Mouse (Mus musculus): ENCODE measurements around the gene Adcy1. TPM values are rescaled to one million over a fixed set of nuclear protein-coding genes. Genes with fewer than 3 reads are reported as not detected.

Adcy1 gene
- polyA plus RNA-seq, 1 experiment from 2014 or later, result 1.6 TPM

GRCm38 (mm10) chr11:7056121-7056520, 7.2 kb upstream of the Adcy1 start:
- Histone ChIP-seq H3K27ac (0 out of 2 replicates have a peak overlapping the region, but pooled peaks have one; percentile 25), H3K4me2 (peak overlapping the region; percentile 44), H3K36me3 (ENCODE audit: poor library complexity, severe bottlenecking) (no peaks in the 10 kb centered on the region), H3K4me3 (no peak overlapping the region), H3K9ac (peak overlapping the region; percentile 21; the same call in 1 of the 2 replicates), H3K4me1 (peaks cover 14% of the 10 kb centered on the region), H3K27me3 (peaks cover 32% of the 10 kb centered on the region), H3K9me3 (replicated peaks) (no peaks in the 10 kb centered on the region)
- 0 out of 2 replicates have a peak, but pooled peaks have one; percentile 41 for ATAC-seq
- WGBS, result 6% methylated on average over 11 of the region's 11 CpGs

- Histone ChIP-seq H3K27ac (no peak overlapping the region), H3K9ac (no peak overlapping the region), H3K4me3 (no peak overlapping the region), H3K36me3 (ENCODE audit: poor library complexity, severe bottlenecking) (no peaks in the 10 kb centered on the region), H3K4me1 (peaks cover 19% of the 10 kb centered on the region), H3K9me3 (replicated peaks) (no peaks in the 10 kb centered on the region), H3K4me2 (no peak overlapping the region), H3K27me3 (peaks cover 48% of the 10 kb centered on the region)
- WGBS, result 86% methylated on average over 7 of the region's 7 CpGs
- ATAC-seq, result no peak
These were observed 5.5 kb upstream of the Adcy1 start for GRCm38 (mm10) chr11:7057781-7058180.

- WGBS, result 33% methylated on average over 6 of the region's 6 CpGs
- H3K9me3 ChIP-seq (replicated peaks), result no peaks in the 10 kb centered on the region
- no peak overlapping the region for H3K4me2 ChIP-seq
- no peak overlapping the region for H3K9ac ChIP-seq
- H3K36me3 ChIP-seq (ENCODE audit: poor library complexity, severe bottlenecking), result no peaks in the 10 kb centered on the region
- peaks cover 22% of the 10 kb centered on the region for H3K4me1 ChIP-seq
- no peak for ATAC-seq
- peaks cover 67% of the 10 kb centered on the region for H3K27me3 ChIP-seq
- H3K4me3 ChIP-seq, result no peak overlapping the region
- H3K27ac ChIP-seq, result no peak overlapping the region
These were observed 1.3 kb upstream of the Adcy1 start for GRCm38 (mm10) chr11:7061961-7062360.

- H3K27me3 ChIP-seq, result peaks cover 67% of the 10 kb centered on the region
- H3K9me3 ChIP-seq (replicated peaks), result no peaks in the 10 kb centered on the region
- H3K27ac ChIP-seq, result no peak overlapping the region
- peak overlapping the region; percentile 67 for H3K9ac ChIP-seq
- ATAC-seq, result no peak; the same call in 1 of the 2 replicates
- peak overlapping the region; percentile 77 for H3K4me2 ChIP-seq
- 5% methylated on average over 10 of the region's 10 CpGs for WGBS
- H3K36me3 ChIP-seq (ENCODE audit: poor library complexity, severe bottlenecking), result no peaks in the 10 kb centered on the region
- peak overlapping the region; percentile 68 for H3K4me3 ChIP-seq
- H3K4me1 ChIP-seq, result peaks cover 22% of the 10 kb centered on the region
These were observed 723 bp upstream of the Adcy1 start for GRCm38 (mm10) chr11:7062566-7062965.

- H3K27ac ChIP-seq, result no peak overlapping the region
- WGBS, result under 1% methylated on average over 43 of the region's 53 CpGs
- H3K27me3 ChIP-seq, result peaks cover 58% of the 10 kb centered on the region
These were observed 485 bp downstream of the Adcy1 start for GRCm38 (mm10) chr11:7063681-7064267.

GRCm38 (mm10) chr11:7064484-7065185, 1.3 kb downstream of the Adcy1 start:
- no peak for ATAC-seq
- Histone ChIP-seq H3K27me3 (peaks cover 58% of the 10 kb centered on the region), H3K9ac (no peak overlapping the region), H3K4me2 (peak overlapping the region; percentile 91), H3K27ac (no peak overlapping the region), H3K4me3 (peak overlapping the region; percentile 68), H3K36me3 (ENCODE audit: poor library complexity, severe bottlenecking) (no peaks in the 10 kb centered on the region), H3K4me1 (peaks cover 22% of the 10 kb centered on the region), H3K9me3 (replicated peaks) (no peaks in the 10 kb centered on the region)
- 3% methylated on average over 26 of the region's 26 CpGs for WGBS

More at GRCm38 (mm10) chr11:7063681-7064267, 485 bp downstream of the Adcy1 start:
- Histone ChIP-seq H3K36me3 (ENCODE audit: poor library complexity, severe bottlenecking) (no peaks in the 10 kb centered on the region), H3K9me3 (replicated peaks) (no peaks in the 10 kb centered on the region), H3K4me2 (peak overlapping the region; percentile 91), H3K9ac (peak overlapping the region; percentile 70), H3K4me1 (peaks cover 22% of the 10 kb centered on the region), H3K4me3 (peak overlapping the region; percentile 68)
- ATAC-seq, result peak; percentile 66

GRCm38 (mm10) chr11:7065388-7065787, 2.1 kb downstream of the Adcy1 start:
- Histone ChIP-seq H3K9ac (no peak overlapping the region), H3K4me3 (peak overlapping the region; percentile 68), H3K27ac (no peak overlapping the region), H3K36me3 (ENCODE audit: poor library complexity, severe bottlenecking) (no peaks in the 10 kb centered on the region), H3K27me3 (peaks cover 58% of the 10 kb centered on the region), H3K9me3 (replicated peaks) (no peaks in the 10 kb centered on the region), H3K4me1 (peaks cover 22% of the 10 kb centered on the region), H3K4me2 (peak overlapping the region; percentile 91)
- no peak for ATAC-seq
- 10% methylated on average over 4 of the region's 4 CpGs for WGBS

- H3K27ac ChIP-seq, result no peak overlapping the region
- 48% methylated on average over 5 of the region's 5 CpGs for WGBS
- no peak overlapping the region for H3K9ac ChIP-seq
- H3K27me3 ChIP-seq, result peaks cover 53% of the 10 kb centered on the region
- peaks cover 22% of the 10 kb centered on the region for H3K4me1 ChIP-seq
- H3K9me3 ChIP-seq (replicated peaks), result no peaks in the 10 kb centered on the region
- H3K36me3 ChIP-seq (ENCODE audit: poor library complexity, severe bottlenecking), result no peaks in the 10 kb centered on the region
- ATAC-seq, result no peak
- peak overlapping the region; percentile 28 for H3K4me2 ChIP-seq
- H3K4me3 ChIP-seq, result no peak overlapping the region
These were observed 2.6 kb downstream of the Adcy1 start for GRCm38 (mm10) chr11:7065876-7066275.

- Histone ChIP-seq H3K27ac (no peak overlapping the region), H3K4me2 (no peak overlapping the region), H3K4me1 (peaks cover 21% of the 10 kb centered on the region), H3K4me3 (no peak overlapping the region), H3K9me3 (replicated peaks) (no peaks in the 10 kb centered on the region), H3K9ac (no peak overlapping the region), H3K36me3 (ENCODE audit: poor library complexity, severe bottlenecking) (no peaks in the 10 kb centered on the region), H3K27me3 (peaks cover 39% of the 10 kb centered on the region)
- ATAC-seq, result no peak
- WGBS, result 79% methylated on average over 4 of the region's 4 CpGs
These were observed 4.0 kb downstream of the Adcy1 start for GRCm38 (mm10) chr11:7067263-7067662.

GRCm38 (mm10) chr11:7068479-7069235, 5.4 kb downstream of the Adcy1 start:
- Histone ChIP-seq H3K36me3 (ENCODE audit: poor library complexity, severe bottlenecking) (no peaks in the 10 kb centered on the region), H3K27ac (no peak overlapping the region), H3K4me3 (no peak overlapping the region), H3K9ac (no peak overlapping the region), H3K4me1 (peaks cover 17% of the 10 kb centered on the region), H3K9me3 (replicated peaks) (no peaks in the 10 kb centered on the region), H3K27me3 (peaks cover 29% of the 10 kb centered on the region), H3K4me2 (no peak overlapping the region)
- no peak for ATAC-seq
- WGBS, result 80% methylated on average over 12 of the region's 12 CpGs

GRCm38 (mm10) chr11:7069762-7070161, 6.5 kb downstream of the Adcy1 start:
- no peak overlapping the region for H3K9ac ChIP-seq
- WGBS, result 94% methylated on average over 4 of the region's 4 CpGs
- no peaks in the 10 kb centered on the region for H3K36me3 ChIP-seq (ENCODE audit: poor library complexity, severe bottlenecking)
- H3K9me3 ChIP-seq (replicated peaks), result no peaks in the 10 kb centered on the region
- ATAC-seq, result no peak
- no peak overlapping the region for H3K27ac ChIP-seq
- H3K27me3 ChIP-seq, result peaks cover 18% of the 10 kb centered on the region
- H3K4me1 ChIP-seq, result peaks cover 6% of the 10 kb centered on the region
- H3K4me3 ChIP-seq, result no peak overlapping the region
- no peak overlapping the region for H3K4me2 ChIP-seq

- Histone ChIP-seq H3K27me3 (peaks cover 3% of the 10 kb centered on the region; the same call in 1 of the 2 replicates), H3K4me3 (no peak overlapping the region), H3K9me3 (replicated peaks) (no peaks in the 10 kb centered on the region), H3K27ac (no peak overlapping the region), H3K4me2 (no peak overlapping the region), H3K36me3 (ENCODE audit: poor library complexity, severe bottlenecking) (no peaks in the 10 kb centered on the region), H3K4me1 (no peaks in the 10 kb centered on the region), H3K9ac (no peak overlapping the region)
- WGBS, result 77% methylated on average over 6 of the region's 6 CpGs
- no peak for ATAC-seq
These were observed 8.3 kb downstream of the Adcy1 start for GRCm38 (mm10) chr11:7071617-7072016.
